Mouse (Mus musculus) v-Abl transformed pro-B cells (cell line): ENCODE results near the gene Cyp27b1.

ENCODE experiments used
- in situ Hi-C, 2 experiments: fragments of 400-800 bp; cut with MboI; formaldehyde crosslinking; loops; one replicate each; pipeline ENCODE4 v1.15.1; 2025; ENCODE audit not compliant: unreplicated experiment in 2 of 2

Gene Cyp27b1

GRCm38 (mm10) chr10:127047954-127048353 is at the start of gene Cyp27b1:
Gene Cyp27b1 (plus strand): TSS chr10:127048250.
- in situ Hi-C loops: no loop called here

- in situ Hi-C loops: no loop called here
Observed at GRCm38 (mm10) chr10:127000529-127000928, 47.5 kb upstream of the Cyp27b1 start, which contains the start of gene Avil. Gene Avil (plus strand): TSS chr10:127000709.

GRCm38 (mm10) chr10:127001297-127001696 is 46.8 kb upstream of the Cyp27b1 start:
- in situ Hi-C loops: no loop called here

- in situ Hi-C loops: no loop called here
Observed at GRCm38 (mm10) chr10:127002056-127002455, 46.0 kb upstream of the Cyp27b1 start.

- in situ Hi-C loops: no loop called here
Observed at GRCm38 (mm10) chr10:127002765-127003164, 45.3 kb upstream of the Cyp27b1 start.

- in situ Hi-C loops: no loop called here
Observed at GRCm38 (mm10) chr10:127003334-127003733, 44.7 kb upstream of the Cyp27b1 start.

- in situ Hi-C loops: no loop called here
Observed at GRCm38 (mm10) chr10:127003806-127004205, 44.2 kb upstream of the Cyp27b1 start.

- in situ Hi-C loops: no loop called here
Observed at GRCm38 (mm10) chr10:127016488-127016887, 31.6 kb upstream of the Cyp27b1 start.

GRCm38 (mm10) chr10:127017071-127017470 is 31.0 kb upstream of the Cyp27b1 start:
- in situ Hi-C loops: no loop called here

GRCm38 (mm10) chr10:127018422-127018821 is 29.6 kb upstream of the Cyp27b1 start:
- in situ Hi-C loops: no loop called here

GRCm38 (mm10) chr10:127030336-127031296 is 17.4 kb upstream of the Cyp27b1 start, which contains the start of gene Tsfm:
Gene Tsfm (minus strand): TSS chr10:127030840.
- in situ Hi-C loops: loop anchor here (5.0 kb wide), 1 partner anchor 113 kb away; no protein-coding TSS in a partner anchor

GRCm38 (mm10) chr10:127033301-127033741 is 14.7 kb upstream of the Cyp27b1 start:
- in situ Hi-C loops: loop anchor here (5.0 kb wide), 1 partner anchor 116 kb away; no protein-coding TSS in a partner anchor

- in situ Hi-C loops: no loop called here
Observed at GRCm38 (mm10) chr10:127036273-127036672, 11.8 kb upstream of the Cyp27b1 start.

GRCm38 (mm10) chr10:127037641-127038040 is 10.4 kb upstream of the Cyp27b1 start:
- in situ Hi-C loops: no loop called here

GRCm38 (mm10) chr10:127040569-127041214 is 7.4 kb upstream of the Cyp27b1 start:
- in situ Hi-C loops: no loop called here

- in situ Hi-C loops: no loop called here
Observed at GRCm38 (mm10) chr10:127041274-127041766, 6.7 kb upstream of the Cyp27b1 start, which contains the start of the genes Mettl1 and Eef1akmt3. Gene Mettl1 (plus strand): TSS chr10:127041414. Gene Eef1akmt3 (minus strand): TSS chr10:127041513.

- in situ Hi-C loops: no loop called here
Observed at GRCm38 (mm10) chr10:127041774-127042338, 6.2 kb upstream of the Cyp27b1 start.

GRCm38 (mm10) chr10:127042468-127043115 is 5.5 kb upstream of the Cyp27b1 start:
- in situ Hi-C loops: no loop called here

GRCm38 (mm10) chr10:127043187-127043586 is 4.9 kb upstream of the Cyp27b1 start:
- in situ Hi-C loops: no loop called here
